Mouse (Mus musculus): ENCODE measurements around the gene Dcaf7.
"Not testable (repeated sequence)": the region's sequence is repeated elsewhere in the genome, so short reads cannot be mapped to it uniquely, and the experiment has no call there.

Dcaf7 gene

DNA sequence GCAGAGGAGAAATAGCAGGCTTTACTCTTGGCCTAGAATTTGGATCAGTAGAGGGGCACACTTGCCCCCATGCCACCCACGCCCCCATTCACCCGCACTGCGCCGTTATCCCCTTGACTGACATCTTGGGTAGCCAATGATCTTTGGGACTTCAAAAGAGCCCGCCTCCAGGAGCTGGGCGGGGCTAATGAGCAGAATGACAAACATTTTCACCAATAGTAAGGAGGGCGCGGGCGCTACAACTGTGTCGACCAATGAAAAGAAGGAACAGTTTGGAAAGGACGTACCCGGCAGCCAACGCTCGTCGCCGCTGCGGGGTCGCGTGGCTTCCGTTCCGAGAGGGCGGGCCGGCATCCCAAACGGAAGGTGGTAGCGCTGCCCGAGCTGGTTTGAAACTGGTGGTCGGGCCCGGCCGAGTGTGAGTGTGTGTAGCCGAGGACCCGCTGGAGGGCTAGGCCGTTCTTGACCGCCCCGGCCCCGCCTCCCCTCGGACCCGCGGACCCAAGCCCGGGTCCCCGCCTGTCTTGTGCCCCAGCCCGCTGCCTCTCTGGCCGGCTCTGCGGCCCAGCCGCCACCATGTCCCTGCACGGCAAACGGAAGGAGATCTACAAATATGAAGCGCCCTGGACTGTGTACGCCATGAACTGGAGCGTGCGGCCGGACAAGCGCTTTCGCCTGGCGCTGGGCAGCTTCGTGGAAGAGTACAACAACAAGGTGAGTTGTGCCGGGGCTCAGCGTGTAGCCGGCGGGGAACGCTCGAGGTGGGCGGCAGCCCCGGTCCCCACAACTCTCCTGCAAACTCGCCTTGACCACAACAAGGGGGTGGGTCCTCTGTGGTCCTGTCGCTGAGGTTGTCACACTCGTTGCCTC, at the start of gene Dcaf7:
TSS of gene Dcaf7 (plus strand) at position 325 of the 870 bp plus-strand sequence.
- peak; percentile 100 for DNase-seq (ENCODE audit: low read depth)

DNA sequence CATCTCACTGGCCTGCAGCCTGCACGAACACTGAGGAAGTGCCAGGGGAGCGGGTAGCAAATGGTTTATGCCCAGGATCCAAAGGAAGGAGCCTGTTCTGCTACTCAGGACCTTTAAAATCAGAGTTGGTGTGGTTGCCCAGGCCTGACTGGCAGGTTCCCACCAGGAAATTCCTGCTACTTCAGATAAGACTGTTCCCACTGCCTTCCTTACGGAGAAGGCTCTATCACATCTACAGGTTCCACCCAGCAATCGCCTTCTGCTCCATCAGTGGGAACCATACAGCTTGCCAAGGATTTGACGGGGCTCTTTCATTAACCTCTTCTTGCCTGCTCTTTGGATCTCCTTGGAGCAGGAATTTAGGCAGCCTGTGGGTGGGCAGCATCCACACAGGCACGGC, 49.2 kb upstream of the Dcaf7 start:
- DNase-seq (ENCODE audit: low read depth) = no peak

DNA sequence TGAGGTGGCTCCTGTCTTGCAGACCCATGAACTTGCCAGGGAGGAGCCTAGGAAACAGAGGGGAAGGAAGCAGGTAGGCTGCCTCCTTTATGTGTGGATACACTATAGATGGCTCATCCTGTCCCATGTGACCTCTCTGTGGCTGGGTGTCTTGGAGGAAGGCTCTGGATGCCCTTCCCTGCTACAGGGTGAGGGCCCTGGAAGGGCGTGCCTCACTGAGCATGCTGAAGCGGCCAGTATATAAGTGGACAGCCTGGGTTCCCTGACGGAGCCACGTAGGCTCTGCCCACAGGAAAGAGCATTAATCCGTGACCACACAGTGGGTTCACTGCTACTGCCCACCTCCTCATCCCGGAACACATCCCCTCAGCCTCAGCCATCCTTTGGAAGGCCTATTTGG, 47.2 kb upstream of the Dcaf7 start:
- no peak for DNase-seq (ENCODE audit: low read depth)

DNA sequence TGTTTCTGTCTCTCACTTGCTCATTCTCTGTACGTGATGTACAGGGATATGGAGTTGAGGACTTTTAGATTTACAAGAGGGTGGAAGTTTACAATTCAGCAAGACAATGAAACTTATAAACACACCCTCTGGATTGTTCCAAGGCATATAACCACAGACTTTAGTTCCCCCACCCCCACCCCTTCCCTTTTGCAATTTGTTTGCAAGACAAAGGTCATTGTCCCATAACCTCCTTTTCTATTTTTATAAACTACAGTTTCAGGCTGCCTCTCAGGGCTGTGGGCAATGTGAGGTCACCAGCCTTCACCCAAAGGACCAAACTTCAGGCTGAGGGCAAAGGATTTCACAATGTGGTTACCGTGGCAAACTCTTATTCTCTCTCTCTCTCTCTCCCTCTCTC, 46.4 kb upstream of the Dcaf7 start:
- no peak for DNase-seq (ENCODE audit: low read depth)

DNA sequence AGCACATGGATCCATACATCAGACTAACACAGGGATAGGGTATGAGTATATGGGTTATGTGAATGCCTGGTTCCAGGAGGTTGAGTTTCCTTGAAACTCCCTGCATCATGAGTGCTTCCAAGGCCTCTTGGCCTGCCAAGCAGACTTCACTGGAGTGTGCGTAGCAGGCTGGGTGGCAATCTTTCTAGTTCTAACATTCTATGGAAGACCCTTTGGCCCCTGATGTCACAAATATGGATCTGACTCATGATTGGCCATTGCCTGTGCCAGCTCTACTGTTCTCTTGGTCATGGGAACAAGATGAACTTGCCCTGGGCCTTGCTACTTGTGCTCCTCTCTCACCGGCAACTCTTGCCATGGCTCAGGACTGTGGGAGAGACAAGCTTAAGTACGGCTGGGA, 42.3 kb upstream of the Dcaf7 start, which contains the start of gene Ace3:
TSS of gene Ace3 (plus strand) at position 301 of the 400 bp plus-strand sequence.
- DNase-seq (ENCODE audit: low read depth) = no peak

DNA sequence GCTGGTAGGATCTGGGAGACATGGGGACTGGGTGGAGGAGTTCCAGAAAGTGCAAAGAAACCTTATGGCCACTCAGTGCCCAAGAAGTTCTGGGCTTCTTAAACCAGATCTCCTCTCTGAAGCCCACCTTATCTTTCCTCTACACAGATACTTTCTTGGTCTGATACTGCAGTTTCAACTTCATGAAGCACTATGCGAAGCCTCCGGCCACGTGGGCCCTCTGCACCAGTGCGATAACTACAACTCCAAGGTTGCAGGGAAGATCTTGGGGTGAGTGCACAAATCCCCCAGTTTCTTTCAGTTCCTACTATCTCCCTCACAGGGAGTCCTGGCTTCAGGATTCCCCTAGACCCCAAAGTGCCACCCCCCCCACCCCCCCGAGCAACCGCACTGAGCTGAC, 36.6 kb upstream of the Dcaf7 start:
- no peak for DNase-seq (ENCODE audit: low read depth)

DNA sequence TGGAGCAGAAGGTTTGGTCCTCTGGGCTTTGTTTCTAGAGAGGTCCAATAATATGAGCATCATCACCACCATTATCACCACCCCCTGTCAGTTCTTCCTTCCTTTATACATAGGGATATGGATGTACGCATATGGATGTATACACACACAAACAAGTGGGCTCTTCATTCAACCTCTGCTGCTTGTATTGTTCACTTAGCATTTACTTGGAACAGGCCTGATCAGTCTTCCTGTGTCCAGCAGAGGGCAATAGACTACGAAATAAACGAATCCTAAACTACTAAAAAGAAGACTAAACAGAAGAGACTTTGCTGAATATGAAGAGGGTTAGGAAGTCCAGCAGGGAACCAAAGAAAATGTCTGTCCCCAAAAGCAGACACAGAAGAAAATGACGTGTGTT, 35.0 kb upstream of the Dcaf7 start:
- DNase-seq (ENCODE audit: low read depth) = peak; percentile 77

DNA sequence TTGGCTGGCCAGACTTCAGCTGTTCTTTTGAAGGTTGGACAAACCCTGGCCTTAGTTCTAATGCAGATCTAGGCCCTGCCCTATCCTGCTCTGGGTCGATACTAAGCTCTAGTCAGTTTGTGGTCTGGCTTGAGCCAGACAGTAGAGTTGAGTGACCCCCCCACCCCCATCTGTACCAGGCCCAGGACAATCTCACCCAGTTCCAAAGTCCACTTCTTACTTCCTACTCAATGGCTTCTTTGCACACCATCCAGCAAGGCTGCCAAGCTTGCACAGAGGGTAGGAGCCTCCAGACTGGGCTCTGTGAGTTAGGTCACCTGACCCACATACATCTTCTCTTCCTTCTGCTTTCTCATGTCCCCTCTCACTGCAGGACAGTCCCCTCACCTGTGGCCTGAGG, 32.1 kb upstream of the Dcaf7 start:
- no peak for DNase-seq (ENCODE audit: low read depth)

DNA sequence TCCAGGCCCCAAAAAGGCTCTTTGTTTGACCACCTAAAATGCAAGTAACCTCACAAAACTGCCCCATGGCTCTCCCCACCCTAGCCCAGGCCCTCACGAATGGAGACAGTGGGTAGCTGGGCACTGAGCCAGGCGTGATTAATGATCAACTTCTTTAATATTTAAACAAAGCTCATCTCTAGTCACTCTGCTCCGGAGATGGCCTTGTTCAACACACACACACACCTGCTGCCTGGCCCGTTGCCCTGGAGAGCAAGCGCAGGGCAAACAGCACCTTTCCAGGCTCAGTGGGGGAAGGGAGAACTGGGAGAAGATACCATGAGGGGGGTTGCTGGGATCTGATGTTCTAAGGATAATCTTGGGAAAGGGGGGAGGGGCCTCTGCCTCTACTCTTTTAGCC, 30.7 kb upstream of the Dcaf7 start:
- DNase-seq (ENCODE audit: low read depth) = no peak

DNA sequence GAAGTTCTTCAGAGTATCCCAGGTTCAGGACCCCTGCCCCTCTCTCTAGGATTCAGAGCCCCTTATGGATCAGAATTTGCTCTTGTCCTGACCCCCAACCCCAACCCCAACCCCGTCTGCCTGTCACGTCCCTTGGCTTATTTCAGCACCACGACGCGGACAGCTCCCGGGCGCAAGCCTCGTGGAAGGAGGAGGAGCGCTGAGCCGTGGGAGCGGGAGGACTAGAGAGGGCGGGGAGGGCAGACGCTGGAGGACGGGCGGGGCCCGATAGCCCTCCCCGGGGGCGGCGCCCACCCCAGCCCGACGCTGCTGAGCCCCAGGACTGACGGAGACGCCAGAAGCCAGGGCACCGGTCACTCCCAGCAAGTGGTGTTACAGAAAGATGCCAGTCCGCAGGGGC, 28.9 kb upstream of the Dcaf7 start, which contains the start of gene Kcnh6:
TSS of gene Kcnh6 (plus strand) at position 304 of the 400 bp plus-strand sequence.
- DNase-seq (ENCODE audit: low read depth) = peak; percentile 74

DNA sequence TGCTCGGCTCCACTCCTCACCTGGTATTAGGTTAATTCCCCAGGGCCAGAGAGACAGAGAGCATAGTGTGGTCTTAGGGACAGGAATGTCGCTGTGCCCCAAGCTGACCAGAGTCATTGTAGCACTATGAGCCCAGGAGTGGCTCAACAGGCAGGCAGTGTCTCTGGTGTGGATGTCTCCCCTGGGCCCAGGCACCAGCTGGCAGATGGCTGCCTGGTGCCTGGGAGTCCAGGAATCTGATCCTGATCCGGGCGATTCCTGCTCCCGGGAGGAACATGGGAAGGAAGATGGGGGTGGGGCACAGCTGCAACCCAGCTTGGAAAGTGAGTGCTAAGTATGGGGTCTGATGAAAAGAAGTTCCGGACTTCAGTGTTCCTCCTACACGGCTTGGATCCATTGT, 24.0 kb upstream of the Dcaf7 start:
- DNase-seq (ENCODE audit: low read depth) = no peak

DNA sequence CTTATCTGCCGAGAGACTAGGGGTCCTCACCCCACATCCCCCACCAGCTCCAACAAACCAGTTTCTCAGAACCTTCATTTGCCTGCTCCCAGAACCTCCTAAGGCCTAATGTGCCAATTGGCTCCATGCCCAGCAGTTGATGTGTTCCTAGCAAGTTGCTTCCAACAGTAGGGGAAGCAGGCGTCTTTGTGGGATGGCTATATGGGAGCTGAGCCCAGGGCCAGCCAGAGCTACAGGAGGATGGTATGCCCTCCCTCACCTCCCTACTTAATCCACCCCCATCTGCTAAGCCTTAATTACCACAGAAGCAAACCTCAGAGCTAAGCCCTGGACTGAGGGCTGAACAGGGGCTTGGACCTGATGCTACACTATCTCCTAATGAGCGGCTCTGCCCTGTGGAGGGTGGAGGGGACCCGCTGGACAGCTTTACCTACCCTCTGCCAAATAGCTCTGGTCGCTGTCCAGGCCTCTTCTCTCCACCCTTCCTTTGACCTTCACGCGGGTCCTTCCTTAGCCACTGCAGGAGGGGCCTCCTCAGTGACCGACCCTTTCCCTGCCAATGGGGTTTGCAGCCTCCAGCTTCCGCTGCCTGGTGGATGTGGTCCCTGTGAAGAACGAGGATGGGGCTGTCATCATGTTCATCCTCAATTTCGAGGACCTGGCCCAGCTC, 23.0 kb upstream of the Dcaf7 start:
- DNase-seq (ENCODE audit: low read depth) = no peak

DNA sequence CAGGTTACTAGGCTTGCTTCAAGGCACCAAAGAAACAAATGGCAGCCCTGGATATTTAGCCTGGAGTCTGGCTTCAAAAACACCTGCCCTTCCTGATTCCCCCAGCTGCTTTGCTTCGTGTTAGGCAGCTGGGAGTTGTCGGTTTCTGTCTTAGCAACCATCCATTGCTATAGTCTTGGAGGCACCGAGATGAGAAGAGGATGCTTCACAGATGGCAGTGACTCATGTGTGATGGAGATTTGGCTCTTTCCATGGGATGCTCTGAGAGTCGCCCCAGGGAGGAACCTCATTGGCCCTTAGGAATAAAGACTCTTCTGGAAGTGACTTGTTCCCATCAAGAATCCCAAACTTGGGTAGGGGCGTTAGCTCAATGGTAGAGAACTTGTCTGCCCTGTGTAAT, 20.2 kb upstream of the Dcaf7 start:
- DNase-seq (ENCODE audit: low read depth) = no peak

DNA sequence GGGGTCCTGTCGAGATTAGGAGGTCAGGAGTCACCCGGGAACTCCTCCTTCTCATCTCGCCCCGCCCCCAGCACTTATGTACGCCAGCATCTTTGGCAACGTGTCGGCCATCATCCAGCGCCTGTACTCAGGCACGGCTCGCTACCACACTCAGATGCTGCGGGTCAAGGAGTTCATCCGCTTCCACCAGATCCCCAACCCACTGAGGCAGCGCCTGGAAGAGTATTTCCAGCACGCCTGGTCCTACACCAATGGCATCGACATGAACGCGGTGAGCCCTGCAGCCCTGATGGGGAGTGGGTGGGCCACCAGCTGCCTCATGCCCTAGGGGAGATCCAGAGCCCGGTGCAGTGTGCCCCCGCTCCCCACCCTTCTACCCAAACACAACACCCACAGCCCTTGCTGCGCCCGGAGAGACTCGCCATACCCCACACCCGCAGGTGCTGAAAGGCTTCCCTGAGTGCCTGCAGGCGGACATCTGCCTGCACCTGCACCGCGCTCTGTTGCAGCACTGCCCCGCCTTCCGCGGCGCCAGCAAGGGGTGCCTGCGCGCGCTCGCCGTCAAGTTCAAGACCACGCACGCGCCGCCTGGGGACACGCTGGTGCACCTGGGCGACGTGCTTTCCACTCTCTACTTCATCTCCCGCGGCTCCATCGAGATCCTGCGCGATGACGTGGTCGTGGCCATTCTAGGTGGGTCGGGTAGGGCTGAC, 16.5 kb upstream of the Dcaf7 start:
- DNase-seq (ENCODE audit: low read depth) = peak; percentile 48

DNA sequence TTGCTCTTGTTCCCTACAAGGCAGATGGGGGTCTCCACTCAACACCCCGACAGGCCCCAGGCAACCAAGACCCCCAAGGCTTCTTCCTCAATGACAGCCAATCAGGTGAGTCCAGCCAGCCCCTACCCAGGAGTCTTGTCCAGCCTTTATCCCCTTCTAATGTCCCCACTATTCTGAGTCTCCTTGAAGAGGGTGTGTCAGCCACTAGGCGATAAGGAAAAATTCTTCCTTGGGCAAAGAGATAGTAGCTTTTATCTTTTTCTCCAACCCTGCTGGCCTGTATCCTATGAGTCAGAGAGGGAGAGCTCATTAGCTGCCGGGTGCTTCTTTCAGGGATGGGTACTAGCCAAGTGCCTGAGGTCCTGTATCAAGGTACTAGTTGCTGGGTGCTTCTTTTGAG, 10.9 kb upstream of the Dcaf7 start:
- DNase-seq (ENCODE audit: low read depth) = no peak

DNA sequence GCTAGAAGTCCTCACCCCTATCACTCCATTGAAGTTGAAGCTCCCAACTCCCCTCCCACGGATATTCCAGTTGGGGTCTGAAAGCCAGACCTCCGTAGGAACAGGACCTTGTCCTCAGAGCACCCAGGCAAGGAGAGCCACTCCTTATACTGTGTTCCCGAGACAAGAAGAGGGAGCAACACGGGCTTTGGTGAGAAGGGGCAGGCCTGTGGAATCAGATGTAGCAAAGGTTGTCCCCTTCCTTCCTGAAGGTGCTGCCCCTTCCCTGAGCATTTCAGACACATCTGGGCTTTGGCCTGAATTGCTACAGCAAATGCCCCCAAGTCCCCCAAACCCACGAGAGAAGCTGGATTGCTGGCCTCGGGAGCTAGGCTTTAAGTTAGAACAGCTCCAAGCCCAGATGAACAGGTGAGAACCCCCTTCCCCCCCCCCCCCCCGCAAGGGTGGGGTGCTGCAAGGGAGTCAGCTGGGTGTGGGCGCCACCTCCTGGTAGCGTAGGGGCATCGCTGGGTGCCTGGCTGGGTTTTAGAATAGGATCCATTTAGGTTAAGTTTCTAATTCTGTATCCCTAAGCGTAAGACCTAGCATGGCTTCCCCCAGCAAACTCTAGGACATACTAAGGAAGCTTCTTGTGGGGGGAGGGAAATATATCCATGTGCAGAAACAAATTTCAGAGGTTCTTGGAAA, 10.1 kb upstream of the Dcaf7 start:
- DNase-seq (ENCODE audit: low read depth) = peak; percentile 88

DNA sequence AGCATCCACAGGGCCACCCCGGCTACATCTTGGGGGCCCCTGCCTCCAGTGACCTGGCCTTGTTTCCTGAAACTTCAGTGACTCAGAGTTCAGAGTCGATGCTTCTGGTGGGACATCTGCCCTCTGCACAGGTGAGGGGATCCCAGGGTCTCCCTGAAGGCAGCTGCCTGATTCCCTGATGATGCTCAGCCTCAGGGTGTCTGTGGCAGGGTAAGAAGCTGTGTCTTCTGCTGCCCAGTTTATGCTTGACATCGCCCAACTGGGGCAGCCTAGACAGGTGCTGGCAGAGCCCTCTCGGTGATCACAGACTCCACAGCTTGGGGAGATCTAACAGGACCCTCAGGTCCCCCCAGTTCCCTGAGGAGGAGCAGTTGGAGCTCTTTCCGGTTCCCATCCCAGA, 9.1 kb upstream of the Dcaf7 start:
- peak; percentile 64 for DNase-seq (ENCODE audit: low read depth)

DNA sequence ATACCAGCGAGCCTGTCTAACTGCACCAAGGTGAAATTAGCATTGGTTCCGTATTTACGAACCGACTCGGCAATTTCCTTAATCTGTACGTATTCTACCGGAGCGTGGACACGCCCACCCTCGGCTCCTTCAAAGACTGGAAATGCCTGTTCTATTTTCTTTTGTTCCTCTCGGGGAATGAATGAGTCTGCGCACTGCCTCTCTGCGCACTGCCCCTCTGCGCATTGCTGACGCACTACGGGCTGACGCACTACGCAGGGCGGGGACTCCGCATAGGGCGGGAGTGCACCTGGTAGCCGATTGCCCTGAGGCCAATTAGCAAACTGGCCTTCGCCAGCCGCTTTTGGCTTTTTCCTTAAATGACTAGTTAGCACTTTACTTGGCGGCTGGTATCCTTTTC, 4.6 kb upstream of the Dcaf7 start:
- not testable (repeated sequence) for DNase-seq (ENCODE audit: low read depth)

DNA sequence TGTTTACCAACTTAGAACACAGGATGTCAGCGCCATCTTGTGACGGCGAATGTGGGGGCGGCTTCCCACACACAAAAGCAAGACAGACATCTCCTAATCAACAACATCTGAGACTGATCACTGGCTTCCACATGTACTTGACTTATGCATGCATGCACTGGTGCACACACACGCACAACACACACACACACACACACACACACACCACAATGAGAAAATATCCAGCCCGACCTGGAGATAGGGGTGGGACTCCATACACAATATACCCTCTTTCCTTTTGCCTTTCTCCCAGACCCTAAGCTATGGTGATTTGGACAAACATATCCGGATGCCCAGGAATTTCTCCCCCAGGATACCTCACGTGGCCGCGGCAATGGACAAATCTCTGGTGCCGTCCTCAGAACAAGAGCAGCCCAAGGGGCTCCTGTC, 3.2 kb upstream of the Dcaf7 start:
- DNase-seq (ENCODE audit: low read depth) = peak; percentile 90

DNA sequence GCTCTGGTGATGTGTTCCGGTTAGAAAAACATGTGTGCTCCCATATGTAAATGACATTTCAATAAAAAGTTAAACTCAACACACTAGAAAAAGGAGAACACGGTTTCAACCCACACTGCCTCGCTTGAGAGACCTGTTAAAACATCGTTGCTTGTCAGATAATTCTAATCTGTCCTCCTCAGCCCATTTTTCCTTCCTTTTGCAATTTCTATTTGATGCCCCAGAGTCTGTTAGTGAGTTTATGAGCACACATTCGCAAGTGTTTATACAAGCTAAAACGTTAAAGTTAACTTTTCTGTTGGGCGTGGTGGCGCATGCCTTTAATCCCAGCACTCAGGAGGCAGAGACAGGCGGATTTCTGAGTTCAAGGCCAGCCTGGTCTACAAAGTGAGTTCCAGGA, 1.7 kb upstream of the Dcaf7 start:
- no peak for DNase-seq (ENCODE audit: low read depth)

DNA sequence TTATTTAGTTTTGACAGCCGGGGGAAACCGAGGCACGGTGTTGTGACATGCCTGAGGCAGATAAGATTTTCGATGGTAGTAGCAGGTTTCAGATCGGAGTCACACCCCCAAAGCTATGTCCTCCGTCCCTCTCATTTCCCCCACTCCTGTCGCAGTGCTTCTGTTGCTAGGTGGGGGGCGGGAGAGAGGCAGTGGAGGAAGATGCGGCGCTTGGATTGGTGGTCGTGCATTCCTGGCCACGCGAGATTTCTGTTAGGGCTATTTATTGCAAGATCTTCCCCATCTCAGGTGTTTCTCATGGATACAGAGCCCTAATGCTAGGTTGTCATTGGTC, 713 bp downstream of the Dcaf7 start:
- DNase-seq (ENCODE audit: low read depth) = no peak

DNA sequence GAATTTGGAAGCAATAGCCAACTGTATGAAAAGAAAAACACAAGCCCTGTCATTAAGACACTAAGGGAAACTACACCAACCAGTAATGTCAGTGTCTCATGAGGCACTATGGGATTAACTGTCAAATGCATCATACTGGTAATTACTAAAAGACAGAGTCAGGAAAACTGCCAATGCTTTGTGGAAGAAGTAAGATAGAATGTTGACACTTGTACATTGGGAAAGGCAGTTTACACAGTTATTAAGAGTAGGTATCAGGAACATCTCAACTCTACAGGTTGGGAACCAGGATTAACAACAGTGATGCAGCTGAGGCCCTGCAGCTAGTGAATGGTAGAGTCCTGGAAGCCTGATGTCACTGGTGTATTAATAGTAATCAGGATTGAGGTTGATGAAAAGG, 7.7 kb downstream of the Dcaf7 start:
- no peak for DNase-seq (ENCODE audit: low read depth)
